Mouse (Mus musculus) embryonic facial prominence, embryonic 14.5 days (tissue): ENCODE data around the gene Gpr1. TPM values are rescaled to one million over a fixed set of nuclear protein-coding genes. Genes with fewer than 3 reads are reported as not detected.
A peak's percentile ranks its signal among the peaks of the same experiment; 100 is the strongest.

ENCODE experiments used
- ATAC-seq: fragments of 200-750 bp; cut with Nextera tagmentation; 2 replicates; pipeline ENCODE4 v1.8.0; 2017; ENCODE audit warnings: low read depth, moderate number of reproducible peaks, moderate TSS enrichment
- DNase-seq: peaks from one replicate; pipeline ENCODE4 v3.0.0-alpha.2; 2015; ENCODE audit warnings: low spot score
- H3K27ac ChIP-seq: fragments of 300-500 bp; sonication (generic); replicated peaks from 2 replicates; pipeline ENCODE4 v1.5.1; 2014; ENCODE audit warnings: low read depth, mild to moderate bottlenecking, low read length, moderate library complexity
- H3K27me3 ChIP-seq: fragments of 300-500 bp; sonication (generic); replicated peaks from 2 replicates; pipeline ENCODE4 v1.6.1; 2014; ENCODE audit warnings: low read length; ENCODE audit not compliant: control insufficient read depth, insufficient read depth
- H3K36me3 ChIP-seq: fragments of 300-500 bp; sonication (generic); 2 replicates; pipeline ENCODE4 v1.6.1; 2014; ENCODE audit warnings: low read length, mixed read lengths; ENCODE audit not compliant: control insufficient read depth, insufficient read depth
- H3K4me1 ChIP-seq: fragments of 300-500 bp; sonication (generic); 2 replicates; pipeline ENCODE4 v1.6.1; 2014; ENCODE audit warnings: antibody characterized with exemption, low read length; ENCODE audit not compliant: control insufficient read depth, insufficient read depth
- H3K4me2 ChIP-seq: fragments of 300-500 bp; sonication (generic); 2 replicates; pipeline ENCODE4 v1.6.1; 2014; ENCODE audit warnings: low read depth, mild to moderate bottlenecking, low read length, moderate library complexity, mixed read lengths
- H3K4me3 ChIP-seq: fragments of 300-500 bp; sonication (generic); 2 replicates; pipeline ENCODE4 v1.5.1; 2014; ENCODE audit warnings: low read depth, mild to moderate bottlenecking, low read length
- H3K9ac ChIP-seq: fragments of 300-500 bp; sonication (generic); 2 replicates; pipeline ENCODE4 v1.6.1; 2014; ENCODE audit warnings: low read depth, mild to moderate bottlenecking, low read length, moderate library complexity, mixed read lengths
- H3K9me3 ChIP-seq: fragments of 300-500 bp; sonication (generic); 2 replicates; pipeline ENCODE4 v1.6.1; 2016; ENCODE audit warnings: low read length; ENCODE audit not compliant: control insufficient read depth
- WGBS: fragments of 180-500 bp; shearing (Covaris S2); extraction: QIAGEN DNeasy Blood & Tissue Kit; methylation state at CpG from one replicate; pipeline ENCODE4 v1.1.7; 2014; 5-methylcytosine and 5-hydroxymethylcytosine counted together
- polyA plus RNA-seq: library from polyadenylated mRNA; unstranded; fragments of >200 nt; fragmentation: Nextera tagmentation; extraction: Ambion mirVana; gene quantifications from 2 replicates; pipeline ENCODE4 v1.2.1, GENCODE M21; 2014

Gpr1 gene
- polyA plus RNA-seq: 0.41 and 0.64 TPM in 2 replicates

GRCm38 (mm10) chr1:63214271-63214558, at the start of gene Gpr1:
Gene Gpr1 (minus strand): TSS chr1:63214543.
- H3K9ac ChIP-seq: peak within 1 kb of the TSS; percentile 7; the same call in 1 of the 2 replicates
- no peaks in the 10 kb centered on the region for H3K36me3 ChIP-seq
- 0 out of 2 replicates have a peak within 1 kb of the TSS, but pooled peaks have one; percentile 10 for H3K4me3 ChIP-seq
- DNase-seq (no peak), ATAC-seq (no peak)
- H3K9me3 ChIP-seq: no peaks in the 10 kb centered on the region
- 23% methylated on average over 3 of the region's 3 CpGs for WGBS
- no peaks in the 10 kb centered on the region for H3K27me3 ChIP-seq
- peak within 1 kb of the TSS; percentile 38 for H3K4me2 ChIP-seq
- no peak within 1 kb of the TSS for H3K27ac ChIP-seq
- H3K4me1 ChIP-seq: peaks cover 11% of the 10 kb centered on the region; the same call in 1 of the 2 replicates

GRCm38 (mm10) chr1:63263671-63264070, 49.3 kb upstream of the Gpr1 start:
- DNase-seq: no peak
- Histone ChIP-seq H3K36me3 (no peaks in the 10 kb centered on the region), H3K27me3 (peaks cover 87% of the 10 kb centered on the region), H3K27ac (no peak overlapping the region), H3K9ac (no peak overlapping the region), H3K4me3 (no peak overlapping the region), H3K9me3 (no peaks in the 10 kb centered on the region), H3K4me1 (no peaks in the 10 kb centered on the region), H3K4me2 (no peak overlapping the region)
- 45% methylated on average over 11 of the region's 11 CpGs for WGBS
- no peak for ATAC-seq

GRCm38 (mm10) chr1:63261041-63261590, 46.8 kb upstream of the Gpr1 start:
- no peak for ATAC-seq
- no peak overlapping the region for H3K9ac ChIP-seq
- H3K27ac ChIP-seq: no peak overlapping the region
- 56% methylated on average over 17 of the region's 17 CpGs for WGBS
- H3K4me3 ChIP-seq: no peak overlapping the region
- no peaks in the 10 kb centered on the region for H3K9me3 ChIP-seq
- no peak for DNase-seq
- H3K4me2 ChIP-seq: no peak overlapping the region
- no peaks in the 10 kb centered on the region for H3K4me1 ChIP-seq
- H3K27me3 ChIP-seq: peaks cover 93% of the 10 kb centered on the region
- no peaks in the 10 kb centered on the region for H3K36me3 ChIP-seq

- no peak overlapping the region for H3K9ac ChIP-seq
- no peak for ATAC-seq
- H3K4me3 ChIP-seq: no peak overlapping the region
- H3K27ac ChIP-seq: no peak overlapping the region
- H3K36me3 ChIP-seq: no peaks in the 10 kb centered on the region
- H3K4me2 ChIP-seq: no peak overlapping the region
- H3K4me1 ChIP-seq: no peaks in the 10 kb centered on the region
- H3K27me3 ChIP-seq: peaks cover 93% of the 10 kb centered on the region
- DNase-seq: no peak
- H3K9me3 ChIP-seq: no peaks in the 10 kb centered on the region
- WGBS: 55% methylated on average over 5 of the region's 5 CpGs
Measured at GRCm38 (mm10) chr1:63260742-63261033, 46.3 kb upstream of the Gpr1 start.

GRCm38 (mm10) chr1:63259916-63260741, 45.8 kb upstream of the Gpr1 start:
- Histone ChIP-seq H3K4me3 (no peak overlapping the region), H3K4me1 (no peaks in the 10 kb centered on the region), H3K36me3 (no peaks in the 10 kb centered on the region), H3K27ac (no peak overlapping the region), H3K4me2 (no peak overlapping the region), H3K27me3 (peaks cover 93% of the 10 kb centered on the region), H3K9me3 (no peaks in the 10 kb centered on the region), H3K9ac (no peak overlapping the region)
- no peak for ATAC-seq
- DNase-seq: no peak
- WGBS: 48% methylated on average over 17 of the region's 17 CpGs

- ATAC-seq: no peak
Measured at GRCm38 (mm10) chr1:63259271-63259830, 45.0 kb upstream of the Gpr1 start.

GRCm38 (mm10) chr1:63258501-63258900, 44.2 kb upstream of the Gpr1 start:
- no peak overlapping the region for H3K9ac ChIP-seq
- no peak for DNase-seq
- H3K27ac ChIP-seq: no peak overlapping the region
- ATAC-seq: no peak
- no peaks in the 10 kb centered on the region for H3K4me1 ChIP-seq
- no peak overlapping the region for H3K4me2 ChIP-seq
- no peaks in the 10 kb centered on the region for H3K9me3 ChIP-seq
- 41% methylated on average over 2 of the region's 2 CpGs for WGBS
- no peaks in the 10 kb centered on the region for H3K36me3 ChIP-seq
- peaks cover 85% of the 10 kb centered on the region for H3K27me3 ChIP-seq
- H3K4me3 ChIP-seq: no peak overlapping the region

More at GRCm38 (mm10) chr1:63259271-63259830, 45.0 kb upstream of the Gpr1 start:
- WGBS: 47% methylated on average over 11 of the region's 11 CpGs
- Histone ChIP-seq H3K9me3 (no peaks in the 10 kb centered on the region), H3K27me3 (peaks cover 93% of the 10 kb centered on the region), H3K4me3 (no peak overlapping the region), H3K36me3 (no peaks in the 10 kb centered on the region), H3K27ac (no peak overlapping the region), H3K9ac (no peak overlapping the region), H3K4me1 (no peaks in the 10 kb centered on the region), H3K4me2 (no peak overlapping the region)
- no peak for DNase-seq

GRCm38 (mm10) chr1:63256083-63256482, 41.7 kb upstream of the Gpr1 start:
- Histone ChIP-seq H3K27me3 (peaks cover 78% of the 10 kb centered on the region), H3K9me3 (no peaks in the 10 kb centered on the region), H3K27ac (no peak overlapping the region), H3K4me1 (no peaks in the 10 kb centered on the region), H3K4me2 (no peak overlapping the region), H3K4me3 (no peak overlapping the region), H3K36me3 (no peaks in the 10 kb centered on the region), H3K9ac (no peak overlapping the region)
- DNase-seq (no peak), ATAC-seq (peak; percentile 28; the same call in 1 of the 2 replicates)
- 16% methylated on average over 5 of the region's 5 CpGs for WGBS
